Mouse (Mus musculus) adrenal gland (tissue): ENCODE data around the gene 1110051M20Rik.

ENCODE experiments used
- intact Hi-C: fragments of 180-260 bp; cut with DNase I; formaldehyde crosslinking; loops from one replicate; pipeline ENCODE4 v1.15.1; 2025

1110051M20Rik gene

GRCm38 (mm10) chr2:91424061-91424720 is 20.3 kb downstream of the 1110051M20Rik start:
- intact Hi-C loops = no loop called here

- intact Hi-C loops = no loop called here
Measured at GRCm38 (mm10) chr2:91421641-91422040, 22.9 kb downstream of the 1110051M20Rik start.

GRCm38 (mm10) chr2:91413811-91414210 is 30.7 kb downstream of the 1110051M20Rik start:
- intact Hi-C loops = no loop called here

- intact Hi-C loops = no loop called here
Measured at GRCm38 (mm10) chr2:91412361-91412760, 32.1 kb downstream of the 1110051M20Rik start.

- intact Hi-C loops = no loop called here
Measured at GRCm38 (mm10) chr2:91411473-91411872, 33.0 kb downstream of the 1110051M20Rik start.

GRCm38 (mm10) chr2:91408031-91408430 is 36.5 kb downstream of the 1110051M20Rik start:
- intact Hi-C loops = no loop called here

- intact Hi-C loops = no loop called here
Measured at GRCm38 (mm10) chr2:91405071-91405470, 39.4 kb downstream of the 1110051M20Rik start.

GRCm38 (mm10) chr2:91399727-91400126 is 44.8 kb downstream of the 1110051M20Rik start:
- intact Hi-C loops = no loop called here

- intact Hi-C loops = no loop called here
Measured at GRCm38 (mm10) chr2:91399168-91399567, 45.3 kb downstream of the 1110051M20Rik start.

- intact Hi-C loops = no loop called here
Measured at GRCm38 (mm10) chr2:91394078-91394477, 50.4 kb downstream of the 1110051M20Rik start.

GRCm38 (mm10) chr2:91388738-91389137 is 55.8 kb downstream of the 1110051M20Rik start:
- intact Hi-C loops = no loop called here

- intact Hi-C loops = no loop called here
Measured at GRCm38 (mm10) chr2:91388281-91388680, 56.2 kb downstream of the 1110051M20Rik start.

GRCm38 (mm10) chr2:91387287-91387958 is 57.1 kb downstream of the 1110051M20Rik start:
- intact Hi-C loops = no loop called here

GRCm38 (mm10) chr2:91386547-91387286 is 57.8 kb downstream of the 1110051M20Rik start:
- intact Hi-C loops = no loop called here

- intact Hi-C loops = no loop called here
Measured at GRCm38 (mm10) chr2:91383294-91383693, 61.2 kb downstream of the 1110051M20Rik start.

GRCm38 (mm10) chr2:91377038-91377437 is 67.5 kb downstream of the 1110051M20Rik start:
- intact Hi-C loops = no loop called here

GRCm38 (mm10) chr2:91370314-91370713 is 74.2 kb downstream of the 1110051M20Rik start:
- intact Hi-C loops = no loop called here

- intact Hi-C loops = no loop called here
Measured at GRCm38 (mm10) chr2:91363272-91363671, 81.2 kb downstream of the 1110051M20Rik start.

- intact Hi-C loops = no loop called here
Measured at GRCm38 (mm10) chr2:91361068-91361528, 83.4 kb downstream of the 1110051M20Rik start.

GRCm38 (mm10) chr2:91355767-91356166 is 88.7 kb downstream of the 1110051M20Rik start:
- intact Hi-C loops = no loop called here

GRCm38 (mm10) chr2:91354727-91355403 is 89.6 kb downstream of the 1110051M20Rik start:
- intact Hi-C loops = no loop called here
